Mouse (Mus musculus): ENCODE measurements around the gene Snx29. TPM values are rescaled to one million over a fixed set of nuclear protein-coding genes. Genes with fewer than 3 reads are reported as not detected.
"Not testable (repeated sequence)": the region's sequence is repeated elsewhere in the genome, so short reads cannot be mapped to it uniquely, and the experiment has no call there.

Snx29 gene
- polyA plus RNA-seq, 1 experiment, result 16.0 TPM

- no peak for TF ChIP-seq CTCF (IDR thresholded peaks at IDR 0.05; ENCODE audit: borderline replicate concordance, extremely low read depth, insufficient read depth, insufficient read length)
- no peak for TF ChIP-seq POLR2A (IDR thresholded peaks at IDR 0.05; ENCODE audit: borderline replicate concordance, extremely low read depth, insufficient read depth, insufficient read length, poor library complexity, severe bottlenecking)
- DNase-seq (ENCODE audit: low read depth), result peak; percentile 23
Measured at GRCm38 (mm10) chr16:11563846-11564245, 241.1 kb downstream of the Snx29 start.

- peak; percentile 20 for DNase-seq (ENCODE audit: low read depth)
- no peak for TF ChIP-seq POLR2A (IDR thresholded peaks at IDR 0.05; ENCODE audit: borderline replicate concordance, extremely low read depth, insufficient read depth, insufficient read length, poor library complexity, severe bottlenecking)
- TF ChIP-seq CTCF (IDR thresholded peaks at IDR 0.05; ENCODE audit: borderline replicate concordance, extremely low read depth, insufficient read depth, insufficient read length), result no peak
Measured at GRCm38 (mm10) chr16:11565126-11565525, 242.4 kb downstream of the Snx29 start.

GRCm38 (mm10) chr16:11567594-11567993 is 244.9 kb downstream of the Snx29 start:
- no peak for DNase-seq (ENCODE audit: low read depth)
- TF ChIP-seq POLR2A (IDR thresholded peaks at IDR 0.05; ENCODE audit: borderline replicate concordance, extremely low read depth, insufficient read depth, insufficient read length, poor library complexity, severe bottlenecking) (no peak), CTCF (IDR thresholded peaks at IDR 0.05; ENCODE audit: borderline replicate concordance, extremely low read depth, insufficient read depth, insufficient read length) (no peak)

- no peak for TF ChIP-seq CTCF (IDR thresholded peaks at IDR 0.05; ENCODE audit: borderline replicate concordance, extremely low read depth, insufficient read depth, insufficient read length)
- no peak for DNase-seq (ENCODE audit: low read depth)
Measured at GRCm38 (mm10) chr16:11568095-11568494, 245.4 kb downstream of the Snx29 start.

DNA sequence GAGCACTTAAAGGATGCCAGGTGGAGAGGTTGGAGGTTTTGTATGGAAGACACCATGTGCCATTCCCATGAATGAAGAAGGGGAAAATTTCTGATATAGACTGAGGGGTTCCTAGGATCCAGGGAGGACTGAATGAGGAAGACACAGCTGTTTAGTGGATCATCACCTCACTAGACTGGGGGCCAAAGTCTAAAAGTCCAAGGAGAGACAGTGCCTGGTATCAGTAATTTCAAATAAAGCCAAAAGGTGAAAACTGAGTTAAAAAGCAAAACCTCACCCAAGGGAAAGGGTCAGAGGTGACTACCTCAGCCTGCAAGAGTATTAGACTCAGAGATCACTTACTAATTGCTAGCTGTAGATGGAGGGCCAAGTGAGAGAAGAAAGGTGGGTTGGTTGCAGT is 245.9 kb downstream of the Snx29 start:
- TF ChIP-seq POLR2A (IDR thresholded peaks at IDR 0.05; ENCODE audit: borderline replicate concordance, extremely low read depth, insufficient read depth, insufficient read length, poor library complexity, severe bottlenecking), result no peak
- no peak for TF ChIP-seq CTCF (IDR thresholded peaks at IDR 0.05; ENCODE audit: borderline replicate concordance, extremely low read depth, insufficient read depth, insufficient read length)
- no peak for DNase-seq (ENCODE audit: low read depth)

GRCm38 (mm10) chr16:11569127-11569526 is 246.4 kb downstream of the Snx29 start:
- no peak for TF ChIP-seq POLR2A (IDR thresholded peaks at IDR 0.05; ENCODE audit: borderline replicate concordance, extremely low read depth, insufficient read depth, insufficient read length, poor library complexity, severe bottlenecking)
- TF ChIP-seq CTCF (IDR thresholded peaks at IDR 0.05; ENCODE audit: borderline replicate concordance, extremely low read depth, insufficient read depth, insufficient read length), result no peak
- DNase-seq (ENCODE audit: low read depth), result no peak

DNA sequence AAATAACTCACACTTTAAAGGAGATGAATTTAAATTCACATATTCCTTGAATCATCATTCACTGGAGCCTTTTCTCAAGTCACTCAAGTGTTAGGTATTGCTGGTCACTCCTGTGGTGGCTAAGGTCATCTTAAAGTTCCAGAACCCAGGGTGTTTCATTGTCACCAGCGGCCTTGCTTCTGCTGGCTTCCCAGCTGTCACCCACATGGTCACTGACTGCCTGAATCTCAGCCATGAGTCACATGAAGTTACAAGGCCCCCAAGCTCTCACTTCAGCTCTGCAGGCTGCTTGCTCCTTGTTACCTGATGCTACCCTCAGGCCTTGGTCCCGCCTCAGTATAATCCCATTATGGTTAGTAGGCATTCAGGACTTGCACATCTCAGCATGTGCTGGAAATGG is 247.4 kb downstream of the Snx29 start:
- no peak for DNase-seq (ENCODE audit: low read depth)
- no peak for TF ChIP-seq CTCF (IDR thresholded peaks at IDR 0.05; ENCODE audit: borderline replicate concordance, extremely low read depth, insufficient read depth, insufficient read length)
- TF ChIP-seq POLR2A (IDR thresholded peaks at IDR 0.05; ENCODE audit: borderline replicate concordance, extremely low read depth, insufficient read depth, insufficient read length, poor library complexity, severe bottlenecking), result no peak

DNA sequence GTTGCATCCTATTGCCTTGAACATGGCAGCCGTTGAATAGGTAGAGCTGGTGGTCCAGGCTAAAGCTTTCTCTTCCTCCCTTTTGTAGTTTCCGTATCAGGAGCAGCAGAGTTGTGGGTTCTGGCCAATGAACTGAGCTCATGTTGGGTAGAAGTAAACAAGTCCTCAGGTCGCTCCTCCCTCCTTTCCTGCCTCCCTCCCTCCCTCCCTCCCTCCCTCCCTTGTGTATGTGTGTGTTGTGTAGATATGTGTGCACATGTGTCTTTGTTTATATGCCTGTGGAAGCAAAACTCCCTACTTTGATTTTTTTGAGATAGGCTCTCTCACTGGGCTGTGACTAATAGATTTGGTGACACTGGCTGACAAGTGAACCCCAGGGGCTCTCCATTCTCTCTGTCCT is 251.8 kb downstream of the Snx29 start:
- TF ChIP-seq CTCF (IDR thresholded peaks at IDR 0.05; ENCODE audit: borderline replicate concordance, extremely low read depth, insufficient read depth, insufficient read length) (no peak), POLR2A (IDR thresholded peaks at IDR 0.05; ENCODE audit: borderline replicate concordance, extremely low read depth, insufficient read depth, insufficient read length, poor library complexity, severe bottlenecking) (no peak)
- no peak for DNase-seq (ENCODE audit: low read depth)

- not testable (repeated sequence) for DNase-seq (ENCODE audit: low read depth)
Measured at GRCm38 (mm10) chr16:11575733-11576132, 253.0 kb downstream of the Snx29 start.

- no peak for DNase-seq (ENCODE audit: low read depth)
- TF ChIP-seq CTCF (IDR thresholded peaks at IDR 0.05; ENCODE audit: borderline replicate concordance, extremely low read depth, insufficient read depth, insufficient read length) (no peak), POLR2A (IDR thresholded peaks at IDR 0.05; ENCODE audit: borderline replicate concordance, extremely low read depth, insufficient read depth, insufficient read length, poor library complexity, severe bottlenecking) (no peak)
Measured at GRCm38 (mm10) chr16:11577541-11578255, 255.0 kb downstream of the Snx29 start.

GRCm38 (mm10) chr16:11579676-11580098 is 257.0 kb downstream of the Snx29 start:
- peak; percentile 89 for DNase-seq (ENCODE audit: low read depth)

GRCm38 (mm10) chr16:11583941-11584639 is 261.4 kb downstream of the Snx29 start:
- DNase-seq (ENCODE audit: low read depth), result no peak
- no peak for TF ChIP-seq POLR2A (IDR thresholded peaks at IDR 0.05; ENCODE audit: borderline replicate concordance, extremely low read depth, insufficient read depth, insufficient read length, poor library complexity, severe bottlenecking)
- no peak for TF ChIP-seq CTCF (IDR thresholded peaks at IDR 0.05; ENCODE audit: borderline replicate concordance, extremely low read depth, insufficient read depth, insufficient read length)

More at GRCm38 (mm10) chr16:11579676-11580098, 257.0 kb downstream of the Snx29 start:
- TF ChIP-seq CTCF (IDR thresholded peaks at IDR 0.05; ENCODE audit: borderline replicate concordance, extremely low read depth, insufficient read depth, insufficient read length), result peak; percentile 82
- no peak for TF ChIP-seq POLR2A (IDR thresholded peaks at IDR 0.05; ENCODE audit: borderline replicate concordance, extremely low read depth, insufficient read depth, insufficient read length, poor library complexity, severe bottlenecking)
